Mouse (Mus musculus): ENCODE measurements at regions not wholly inside any gene's neighbourhood (a gene's known extent, or its start where the extent isn't known, plus 50 kb on each side); places are given as distances from the start of the nearest gene placed in this dataset.
A peak's percentile ranks its signal among the peaks of the same experiment; 100 is the strongest.

DNA sequence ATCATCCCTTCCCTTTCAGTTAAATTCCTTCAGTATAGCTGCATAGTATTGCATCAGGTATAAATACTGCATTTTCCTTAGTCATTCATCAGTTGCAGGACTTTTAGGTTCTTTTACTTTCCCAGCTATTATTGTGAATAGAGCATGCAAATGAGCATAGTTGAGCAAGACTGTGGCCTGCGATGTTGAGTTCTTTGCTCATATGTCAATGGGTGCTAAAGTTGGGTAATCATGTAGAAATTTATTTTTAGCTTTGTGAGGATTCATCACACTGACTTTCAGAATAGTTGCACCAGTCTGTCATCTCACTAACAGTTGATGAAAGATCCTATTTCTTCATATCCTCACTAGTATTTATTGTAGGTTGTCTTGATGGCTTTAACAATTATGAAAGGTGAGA, 380.3 kb upstream of the Arrdc3 start:
- DNase-seq (ENCODE audit: low spot score in 2 of 2): no peak

DNA sequence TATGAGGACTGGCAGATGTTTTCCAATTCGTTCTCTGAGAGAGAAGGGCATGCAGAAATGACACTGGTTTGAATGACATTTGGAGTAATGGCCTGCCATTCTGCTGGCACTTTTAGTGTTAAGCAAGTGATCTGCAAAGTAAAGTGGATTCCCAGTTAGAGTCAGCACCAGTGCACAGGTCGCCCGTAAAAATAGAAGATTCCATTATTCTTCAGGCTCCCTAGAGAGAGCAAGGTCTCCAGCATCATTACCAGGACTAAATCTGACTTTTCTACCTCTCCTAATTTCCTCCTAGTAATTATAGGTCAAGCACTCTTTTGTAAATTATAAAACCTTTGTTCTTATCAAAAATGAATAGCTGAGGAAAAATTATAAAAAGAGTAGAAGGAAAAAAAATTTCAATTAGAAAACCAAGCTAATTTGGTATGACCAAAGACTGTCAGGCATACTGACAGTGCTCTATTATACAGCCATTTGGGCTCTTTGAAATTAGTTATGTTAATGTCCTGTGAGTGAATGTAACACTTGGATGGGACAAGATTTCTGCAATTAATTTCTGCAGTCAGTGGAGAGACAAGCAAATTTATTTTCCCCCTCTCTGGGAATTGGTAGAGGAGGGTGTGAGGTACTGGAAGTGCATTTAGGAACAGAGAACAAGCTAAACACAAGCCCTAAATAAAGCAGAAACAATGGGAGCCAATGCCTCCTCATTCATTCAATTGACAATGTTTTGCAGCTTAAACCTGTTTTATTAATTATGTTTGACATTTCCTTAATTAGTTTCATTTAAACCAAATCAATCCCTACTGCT, 368.8 kb upstream of the Arrdc3 start:
- no peak for DNase-seq (ENCODE audit: low spot score in 2 of 2)

DNA sequence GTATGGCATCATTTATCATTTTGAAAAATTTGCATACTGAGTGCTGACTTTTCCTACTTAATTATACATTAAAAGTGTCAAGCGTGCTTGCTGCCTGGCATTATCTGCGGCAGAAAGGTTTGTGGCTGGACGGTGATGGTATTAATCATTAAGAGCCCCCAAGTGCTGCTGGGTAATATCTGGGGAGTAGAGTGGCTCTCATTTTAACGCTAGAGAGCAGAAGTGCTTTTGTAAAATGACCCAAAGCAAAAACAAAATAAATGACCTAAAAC, 368.3 kb upstream of the Arrdc3 start:
- DNase-seq (ENCODE audit: low spot score in 2 of 2): no peak

DNA sequence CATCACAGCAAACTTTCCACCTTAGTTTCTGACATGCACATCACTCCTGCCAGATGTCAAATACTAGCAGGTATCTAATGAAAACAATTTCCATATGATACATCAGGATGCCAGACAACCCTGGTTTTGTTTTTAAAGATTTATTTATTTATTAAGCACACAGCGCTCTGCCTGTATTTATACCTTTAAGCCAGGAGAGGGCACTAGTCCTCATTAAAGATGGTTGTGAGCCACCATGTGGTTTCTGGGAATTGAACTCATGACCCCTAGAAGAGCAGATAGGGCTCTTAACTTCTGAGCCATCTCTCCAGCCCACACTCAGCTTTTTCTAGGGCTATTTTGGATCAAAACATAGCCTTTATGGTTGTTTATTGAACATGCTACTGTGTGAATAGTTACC, 364.3 kb upstream of the Arrdc3 start:
- DNase-seq (ENCODE audit: low spot score in 2 of 2): no peak

DNA sequence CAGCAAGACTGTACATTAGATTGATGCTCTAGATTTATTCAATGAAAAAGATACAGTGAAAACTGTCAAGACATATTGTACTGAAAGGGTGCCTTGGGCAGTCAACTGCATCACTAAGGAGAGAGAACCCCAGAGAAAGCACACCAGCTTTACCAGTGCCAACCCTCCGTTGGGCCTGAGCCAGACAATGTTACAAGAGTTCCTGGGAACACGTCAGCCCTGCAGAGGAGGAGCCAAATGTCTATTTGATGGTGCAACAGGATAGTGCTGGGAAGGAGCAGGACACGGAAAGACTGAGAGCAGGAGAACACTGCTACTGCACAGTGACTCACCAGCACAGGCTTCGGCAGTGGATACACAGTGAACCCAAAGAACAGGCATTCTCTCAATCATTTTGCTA, 363.4 kb upstream of the Arrdc3 start:
- peak in 1 of 2 experiments; percentile 1 for DNase-seq (ENCODE audit: low spot score in 2 of 2)

DNA sequence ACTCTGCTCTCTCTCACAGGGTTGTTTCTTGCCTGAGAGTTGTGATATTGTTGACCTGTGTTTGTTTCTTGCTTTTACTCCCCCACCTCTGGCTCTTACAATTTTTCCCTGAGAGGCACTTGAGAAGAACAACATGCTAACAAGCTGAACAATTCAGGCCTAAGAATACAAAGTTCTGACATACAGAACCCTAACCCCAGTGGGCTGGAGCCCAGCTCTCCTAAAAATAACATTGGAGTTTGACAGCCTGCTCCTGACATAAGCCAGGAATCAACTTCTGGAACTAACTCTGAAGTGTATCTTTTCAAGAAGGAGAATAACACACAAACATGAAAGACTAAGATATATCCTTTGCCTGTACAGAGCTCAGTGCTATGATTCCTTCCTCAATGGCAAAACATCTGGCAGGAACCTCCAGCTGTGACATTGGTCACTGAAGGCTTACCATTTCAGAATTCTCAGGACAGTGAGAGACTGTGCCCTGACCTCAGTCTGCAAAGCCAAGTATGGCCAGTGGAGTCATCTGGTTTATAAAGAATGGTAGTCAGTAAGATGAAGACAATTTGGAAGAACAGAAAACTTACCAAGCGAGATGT, 347.3 kb upstream of the Arrdc3 start:
- DNase-seq (ENCODE audit: low spot score in 2 of 2): no peak

DNA sequence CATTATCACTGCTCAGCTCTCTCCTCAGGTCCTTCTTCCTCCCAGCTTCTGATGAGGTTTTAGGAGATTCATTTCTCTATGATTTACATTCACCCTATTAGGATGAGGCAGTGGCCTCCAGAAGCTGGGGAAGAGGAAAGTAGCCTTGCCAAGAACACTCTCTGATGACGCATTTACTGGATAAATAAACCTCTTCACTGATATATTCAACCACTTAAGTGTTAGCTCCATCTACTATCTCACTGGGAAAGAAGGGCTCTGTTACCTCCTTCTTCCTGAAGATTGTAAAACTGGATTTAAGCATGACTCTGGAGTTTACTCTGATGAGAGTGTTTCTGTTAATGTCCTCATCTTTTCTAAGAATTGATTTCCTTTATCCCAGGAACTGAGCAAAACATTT, 338.2 kb upstream of the Arrdc3 start:
- no peak for DNase-seq (ENCODE audit: low spot score in 2 of 2)

DNA sequence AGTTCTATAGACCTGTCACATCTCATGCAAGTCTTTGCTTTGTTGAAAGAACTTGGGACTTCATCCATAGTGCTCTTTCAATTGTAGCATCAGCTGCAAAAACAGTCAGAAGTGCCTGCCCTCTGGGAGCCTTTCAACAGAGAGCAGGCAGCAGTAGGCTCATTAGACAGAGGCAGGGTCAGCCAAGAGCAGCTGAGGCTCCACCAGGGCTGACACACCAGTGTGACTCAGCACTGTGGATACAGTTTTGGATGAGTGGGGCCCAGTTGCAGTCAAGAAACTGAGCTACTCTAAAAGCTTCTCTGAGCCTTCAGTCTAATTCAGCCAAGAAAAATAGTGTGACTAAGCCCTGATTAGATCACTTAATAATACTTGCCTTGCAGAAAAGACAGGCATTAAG, 326.0 kb upstream of the Arrdc3 start:
- no peak for DNase-seq (ENCODE audit: low spot score in 2 of 2)

Measured in layer of hippocampus, adult 18-20 months (tissue).